Mouse (Mus musculus) forelimb bud, embryonic 11.5 days (tissue): Measurements from ENCODE around the gene Dera.
"Not testable (repeated sequence)": the region's sequence is repeated elsewhere in the genome, so short reads cannot be mapped to it uniquely, and the experiment has no call there.

Experiments
- DNase-seq: peaks from one replicate; pipeline ENCODE4 v3.0.0-alpha.2; 2012; ENCODE audit warnings: low read depth, low spot score

Gene Dera

GRCm38 (mm10) chr6:137754056-137754856 is at the start of gene Dera:
Dera (plus strand) TSS chr6:137754546.
- peak; percentile 82 for DNase-seq

DNA sequence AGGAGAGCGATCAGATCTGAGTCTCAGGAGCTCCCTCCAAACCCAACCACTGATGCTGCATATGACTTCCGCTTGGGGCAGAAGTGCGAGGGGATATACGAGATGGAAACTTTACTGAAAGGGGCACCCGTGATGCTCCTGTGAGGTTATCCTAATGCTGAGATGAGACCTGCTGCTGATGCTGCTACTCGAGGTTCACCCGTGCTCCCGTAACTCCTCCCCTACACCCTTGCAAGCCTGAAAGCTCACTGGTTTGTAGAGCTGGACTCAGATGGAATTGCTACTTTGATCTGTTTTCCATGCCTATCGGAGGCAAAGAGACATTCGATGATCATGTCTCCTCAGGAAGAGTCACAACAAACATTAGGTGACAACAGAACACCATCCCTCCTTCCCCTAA is 48.1 kb upstream of the Dera start:
- DNase-seq: no peak

- DNase-seq: not testable (repeated sequence)
These were observed 45.5 kb upstream of the Dera start for GRCm38 (mm10) chr6:137708726-137709405.

DNA sequence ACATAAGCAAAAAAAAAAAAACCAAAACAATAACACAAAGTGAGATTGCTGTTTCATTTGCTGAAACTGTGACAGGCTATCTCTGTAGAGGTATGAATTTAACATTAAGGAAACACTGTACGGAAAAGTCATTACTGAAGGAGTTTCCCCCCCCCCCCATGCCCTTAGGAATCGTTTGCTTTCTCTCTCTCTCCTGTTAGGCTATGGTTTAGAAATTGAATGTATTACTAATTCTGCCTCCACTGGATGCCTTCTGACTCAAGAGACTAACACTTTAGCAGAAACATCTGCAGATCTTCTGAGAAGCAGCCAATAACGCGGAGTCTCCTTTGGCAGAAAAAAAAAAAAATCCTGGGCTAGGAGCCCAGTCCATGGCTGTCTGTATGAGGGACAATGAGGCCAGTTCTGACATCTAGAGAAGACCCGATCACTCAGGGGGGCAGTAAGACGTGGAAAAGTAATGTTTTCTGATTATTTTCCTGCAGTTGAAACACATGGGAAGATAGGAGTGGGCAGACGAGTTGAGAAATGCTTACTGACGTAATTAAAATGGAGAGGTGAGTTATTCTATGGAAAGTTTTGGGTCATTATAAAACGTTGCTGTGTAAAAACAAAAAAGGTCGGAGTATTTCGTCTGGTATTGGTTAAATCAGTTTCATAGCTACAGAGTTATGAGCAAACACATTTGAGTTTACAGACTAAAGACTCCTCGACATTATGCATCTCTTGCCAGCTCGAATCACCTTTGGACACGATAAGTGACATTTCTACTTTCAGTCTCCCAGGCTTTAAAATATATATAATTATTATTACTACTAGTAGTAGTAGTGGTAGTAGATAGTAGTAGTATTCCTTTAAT is 43.9 kb upstream of the Dera start:
- DNase-seq: no peak

DNA sequence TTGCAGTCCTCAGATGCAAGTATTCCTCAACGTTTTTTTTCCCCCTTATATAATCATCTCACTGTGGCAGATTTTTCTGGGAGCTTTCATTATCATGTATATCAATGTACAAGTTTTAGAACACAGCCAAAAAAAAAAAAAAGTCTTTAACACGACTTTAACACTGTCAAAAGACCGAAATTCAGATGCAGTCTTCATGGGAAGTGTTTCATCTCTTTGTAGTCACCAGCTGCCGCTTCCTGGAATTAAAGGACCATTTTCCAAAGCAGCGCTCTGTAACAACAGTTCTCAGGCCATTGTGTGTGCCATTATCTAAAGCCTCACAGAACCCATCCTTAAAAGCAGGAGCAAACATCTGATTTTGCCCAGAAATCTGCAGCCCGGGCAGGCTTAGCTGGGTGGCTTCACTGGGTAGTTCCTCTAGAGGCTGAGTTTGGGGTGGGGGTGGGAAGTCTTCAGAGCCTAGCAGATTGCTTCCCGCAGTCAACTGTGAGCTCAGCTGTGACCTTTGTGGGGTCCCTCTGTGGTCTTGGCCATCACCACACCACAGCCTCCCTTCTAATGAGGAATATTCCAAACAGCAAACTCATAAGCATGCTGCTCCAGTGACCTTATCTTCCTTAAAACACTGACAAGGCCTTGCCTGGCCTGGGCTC is 41.6 kb upstream of the Dera start:
- DNase-seq: no peak

GRCm38 (mm10) chr6:137713310-137713664 is 41.1 kb upstream of the Dera start:
- no peak for DNase-seq

DNA sequence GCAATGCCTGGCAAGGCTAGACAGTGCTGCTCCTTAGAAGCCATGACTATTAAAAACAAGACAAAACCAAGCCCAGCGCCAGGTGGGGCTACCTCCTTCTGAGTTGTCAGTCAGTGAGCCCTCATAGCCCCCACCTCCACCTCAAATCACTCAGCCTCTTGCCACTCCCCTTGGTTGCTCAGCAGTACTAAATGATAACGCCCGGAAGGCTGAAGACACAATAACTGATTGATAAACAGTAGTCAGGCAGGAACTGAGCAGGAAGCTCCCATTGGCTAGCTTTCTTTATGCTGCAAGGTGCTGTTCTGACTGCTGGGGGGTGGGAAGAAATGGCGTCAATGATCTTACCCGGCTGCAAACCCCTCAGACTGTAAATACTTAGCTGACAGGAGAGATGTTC is 37.5 kb upstream of the Dera start:
- DNase-seq: no peak

GRCm38 (mm10) chr6:137722220-137722931 is 32.0 kb upstream of the Dera start:
- no peak for DNase-seq

DNA sequence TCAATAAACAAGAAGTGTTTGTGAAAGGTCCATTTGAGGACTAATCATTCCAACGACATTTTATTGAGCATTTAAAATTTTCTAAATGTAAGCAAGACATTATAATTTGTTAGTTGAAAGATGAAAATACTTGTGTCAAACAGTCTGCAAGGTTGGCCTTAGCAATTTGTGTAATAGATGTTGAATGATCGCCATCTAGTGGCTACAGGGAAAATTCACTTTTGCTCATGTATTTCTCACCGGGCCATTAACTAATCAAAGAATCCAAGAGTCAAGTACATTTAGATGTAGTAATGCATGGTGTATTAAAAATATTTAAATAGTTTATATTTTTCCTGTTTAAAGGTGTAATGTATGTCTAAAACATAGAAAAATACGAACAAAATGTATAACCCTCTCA is 30.4 kb upstream of the Dera start:
- DNase-seq: peak; percentile 61

- DNase-seq: no peak
These were observed 19.9 kb upstream of the Dera start for GRCm38 (mm10) chr6:137734460-137734845.

GRCm38 (mm10) chr6:137734846-137735609 is 19.3 kb upstream of the Dera start, which contains the start of gene Strap:
Strap (plus strand) TSS chr6:137735078.
- DNase-seq: peak; percentile 99

GRCm38 (mm10) chr6:137735671-137736238 is 18.6 kb upstream of the Dera start:
- DNase-seq: no peak

DNA sequence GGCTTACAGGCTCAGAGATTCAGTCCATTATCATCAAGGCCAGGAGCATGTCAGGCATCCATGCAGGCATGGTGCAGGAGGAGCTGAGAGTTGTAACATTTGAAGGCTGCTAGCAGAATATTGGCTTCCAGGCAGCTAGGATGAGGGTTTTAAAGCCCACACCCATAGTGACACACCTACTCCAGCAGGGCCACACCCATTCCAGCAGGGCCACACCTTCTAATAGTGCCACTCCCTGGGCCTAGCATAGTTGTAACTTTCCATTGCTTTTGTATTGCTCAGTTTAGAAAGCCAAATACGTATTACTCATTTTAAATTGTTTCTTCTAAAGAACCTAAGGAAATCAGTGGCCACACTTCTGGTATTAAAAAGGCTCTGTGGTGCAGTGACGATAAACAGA is 13.4 kb upstream of the Dera start:
- DNase-seq: no peak

GRCm38 (mm10) chr6:137744700-137745099 is 9.6 kb upstream of the Dera start:
- DNase-seq: no peak

- no peak for DNase-seq
These were observed 7.0 kb upstream of the Dera start for GRCm38 (mm10) chr6:137747174-137747928.

DNA sequence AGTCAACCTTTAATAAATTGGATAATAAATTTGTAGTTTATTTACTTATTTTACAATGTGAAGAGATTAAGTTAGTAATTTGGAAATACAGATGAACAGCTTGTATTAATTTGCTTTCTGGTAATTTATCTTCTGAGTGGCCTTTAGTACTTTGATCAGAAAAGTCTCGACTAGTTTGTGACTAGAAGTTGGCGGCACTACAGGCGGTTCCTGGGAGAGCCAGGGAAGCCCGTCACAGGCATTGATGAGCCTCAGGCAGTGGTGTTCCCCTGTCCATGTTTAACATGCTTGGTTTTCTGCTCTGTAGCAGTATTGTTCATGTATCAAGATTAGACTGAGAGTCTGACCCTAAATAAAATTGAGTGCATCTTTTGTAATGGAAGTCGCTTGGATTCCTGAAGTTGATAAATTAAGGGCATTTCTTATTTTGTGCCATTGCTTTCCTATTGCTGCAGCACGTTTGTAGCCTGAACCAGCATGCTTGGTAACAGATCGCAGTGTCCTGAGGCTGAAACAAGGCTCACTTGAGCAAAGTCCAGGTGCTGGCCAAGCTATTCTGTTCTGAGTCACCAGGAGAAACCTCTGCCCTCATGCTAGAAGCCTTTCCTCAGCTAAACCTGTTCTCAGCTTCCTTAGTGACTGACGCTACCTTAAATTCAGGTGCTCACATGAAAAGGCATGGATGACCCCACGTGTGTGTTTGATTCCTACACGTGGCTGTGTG is 2.6 kb upstream of the Dera start:
- no peak for DNase-seq

DNA sequence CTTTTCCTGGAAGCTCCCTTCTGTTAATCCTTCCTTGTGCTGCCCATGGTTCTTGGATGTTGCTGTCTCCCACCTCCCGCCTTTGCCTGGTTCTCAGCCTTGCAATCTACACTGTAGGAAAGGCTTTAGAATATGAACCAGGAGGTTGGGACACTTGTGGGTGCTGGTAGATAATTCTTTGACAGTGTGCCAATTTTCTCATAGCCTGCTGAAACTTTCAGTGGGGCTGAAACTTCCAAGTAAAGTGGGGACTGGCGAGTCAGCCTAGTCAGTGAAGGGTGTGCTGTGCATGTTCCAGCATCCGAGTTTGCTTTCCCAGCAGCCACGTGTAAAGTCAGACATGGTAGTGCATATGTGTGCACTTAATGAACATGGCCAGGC is 2.1 kb upstream of the Dera start:
- no peak for DNase-seq

DNA sequence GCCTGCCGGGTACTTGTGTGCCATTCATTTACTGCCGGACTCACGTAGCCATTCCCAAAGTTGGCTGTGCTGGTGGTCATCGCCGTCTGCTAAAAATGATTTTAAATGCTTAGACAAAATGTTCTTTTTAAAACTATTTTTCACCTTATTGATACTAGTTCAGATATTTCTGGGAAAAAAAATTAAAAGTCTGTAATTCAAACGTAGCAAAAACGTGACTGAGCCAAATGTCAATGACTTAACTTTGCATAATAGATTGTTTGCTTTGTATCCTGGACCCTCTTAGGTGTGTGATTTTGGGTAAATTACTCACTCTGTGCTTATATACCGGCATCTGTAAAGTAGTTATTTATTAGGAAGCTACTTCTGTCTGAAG is 499 bp downstream of the Dera start:
- no peak for DNase-seq

GRCm38 (mm10) chr6:137756310-137756709 is 2.0 kb downstream of the Dera start:
- DNase-seq: peak; percentile 48
